Mouse (Mus musculus): Measurements from ENCODE around the gene Cabp2. TPM values are rescaled to one million over a fixed set of nuclear protein-coding genes. Genes with fewer than 3 reads are reported as not detected.
"Not testable (repeated sequence)": the region's sequence is repeated elsewhere in the genome, so short reads cannot be mapped to it uniquely, and the experiment has no call there.

Cabp2 gene
- polyA plus RNA-seq, 1 experiment: not detected

DNA sequence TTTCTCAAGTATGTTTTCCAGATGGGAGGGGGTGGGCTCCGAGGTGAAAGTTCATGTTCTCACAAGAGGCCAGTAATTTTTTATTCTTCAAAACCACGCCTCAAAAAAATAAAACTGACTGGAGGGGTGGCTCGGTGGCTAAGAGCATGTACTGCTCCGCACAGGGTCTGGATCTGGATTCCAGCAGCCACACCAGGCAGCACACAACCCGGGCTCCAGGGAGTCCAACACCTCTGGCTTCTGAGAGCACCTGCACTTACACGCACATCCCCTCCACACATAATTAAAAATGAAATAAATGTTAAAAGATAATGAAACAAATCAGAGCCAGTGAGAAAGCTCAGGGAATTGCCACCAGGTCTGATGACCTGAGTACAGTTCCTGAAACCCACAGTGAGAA is 15.1 kb upstream of the Cabp2 start:
- Histone ChIP-seq H3K27ac (ENCODE audit: insufficient read depth, low read length) (no peak overlapping the region), H3K4me1 (ENCODE audit: control insufficient read depth, insufficient read depth, low read length) (no peaks in the 10 kb centered on the region), H3K4me3 (ENCODE audit: insufficient read depth, low read length) (no peak overlapping the region)
- no peak for TF ChIP-seq CTCF (IDR thresholded peaks at IDR 0.05; ENCODE audit: borderline replicate concordance, insufficient read depth, low read length)
- no peak for TF ChIP-seq POLR2A (IDR thresholded peaks at IDR 0.05; ENCODE audit: low read depth, low read length)

- no peak overlapping the region for H3K27ac ChIP-seq (ENCODE audit: insufficient read depth, low read length)
- no peak overlapping the region for H3K4me3 ChIP-seq (ENCODE audit: insufficient read depth, low read length)
- TF ChIP-seq CTCF (IDR thresholded peaks at IDR 0.05; ENCODE audit: borderline replicate concordance, insufficient read depth, low read length) (no peak), POLR2A (IDR thresholded peaks at IDR 0.05; ENCODE audit: low read depth, low read length) (no peak)
- H3K4me1 ChIP-seq (ENCODE audit: control insufficient read depth, insufficient read depth, low read length): no peaks in the 10 kb centered on the region
Measured at GRCm38 (mm10) chr19:4066877-4067276, 14.5 kb upstream of the Cabp2 start.

- not testable (repeated sequence) for H3K4me3 ChIP-seq (ENCODE audit: insufficient read depth, low read length); H3K4me1 ChIP-seq (ENCODE audit: control insufficient read depth, insufficient read depth, low read length); H3K27ac ChIP-seq (ENCODE audit: insufficient read depth, low read length)
Measured at GRCm38 (mm10) chr19:4068242-4068641, 13.1 kb upstream of the Cabp2 start.

DNA sequence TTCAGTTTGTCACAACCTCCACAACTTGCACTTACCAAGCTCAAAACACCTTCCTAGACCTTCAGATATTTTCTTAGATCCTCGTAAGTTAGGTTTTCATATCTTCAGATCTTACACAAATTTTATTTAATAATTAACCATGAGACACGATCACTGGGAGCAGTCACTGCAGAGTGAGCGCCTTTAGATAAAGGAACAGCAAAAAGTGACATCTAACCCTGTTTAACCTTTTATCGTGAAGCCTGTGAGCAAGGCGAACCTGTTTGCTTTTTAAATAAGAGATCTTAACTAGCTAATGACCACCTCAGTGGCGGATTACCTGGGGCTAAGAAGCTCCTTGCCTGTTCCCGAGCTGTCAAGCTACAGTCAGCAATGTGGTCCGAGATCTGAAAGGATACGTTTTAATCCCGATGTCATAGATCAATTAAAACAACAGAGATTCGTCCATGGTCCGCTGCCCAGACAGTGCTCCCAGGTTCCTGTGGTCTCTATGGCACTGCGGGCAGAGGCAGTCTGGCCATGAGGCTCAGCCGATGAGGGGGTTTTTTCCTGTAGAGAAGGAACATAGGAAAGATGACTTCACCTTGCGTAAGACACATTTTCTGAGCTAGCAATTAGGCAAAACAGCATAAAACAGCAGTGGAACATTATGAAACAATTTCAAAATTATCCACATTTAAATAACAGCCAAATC is 12.5 kb upstream of the Cabp2 start:
- no peaks in the 10 kb centered on the region for H3K4me1 ChIP-seq (ENCODE audit: control insufficient read depth, insufficient read depth, low read length)
- no peak overlapping the region for H3K27ac ChIP-seq (ENCODE audit: insufficient read depth, low read length)
- no peak overlapping the region for H3K4me3 ChIP-seq (ENCODE audit: insufficient read depth, low read length)
- TF ChIP-seq CTCF (IDR thresholded peaks at IDR 0.05; ENCODE audit: borderline replicate concordance, insufficient read depth, low read length) (no peak), POLR2A (IDR thresholded peaks at IDR 0.05; ENCODE audit: low read depth, low read length) (no peak)

DNA sequence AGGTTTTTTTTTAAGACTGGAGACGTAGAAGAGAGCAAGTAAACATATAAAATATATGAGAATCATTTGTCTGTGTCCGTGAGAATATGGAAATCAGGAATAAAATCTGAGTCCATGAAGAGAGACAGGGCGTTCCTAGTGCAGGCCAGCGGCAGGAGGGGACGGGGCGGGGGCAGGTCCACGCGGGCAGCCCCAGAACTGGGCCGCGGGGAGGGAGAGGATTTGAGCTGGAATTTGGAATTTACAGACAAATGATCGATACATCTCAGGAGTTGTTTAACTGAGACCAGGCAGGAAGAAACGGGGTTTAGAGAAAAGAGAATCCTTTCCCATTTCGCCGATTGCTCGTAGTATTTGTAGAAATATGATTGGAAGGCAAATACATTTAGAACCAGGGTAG is 11.1 kb upstream of the Cabp2 start:
- Histone ChIP-seq H3K27ac (ENCODE audit: insufficient read depth, low read length) (no peak overlapping the region), H3K4me3 (ENCODE audit: insufficient read depth, low read length) (no peak overlapping the region), H3K4me1 (ENCODE audit: control insufficient read depth, insufficient read depth, low read length) (no peaks in the 10 kb centered on the region)
- TF ChIP-seq CTCF (IDR thresholded peaks at IDR 0.05; ENCODE audit: borderline replicate concordance, insufficient read depth, low read length): no peak

- Histone ChIP-seq H3K4me3 (ENCODE audit: insufficient read depth, low read length) (no peak overlapping the region), H3K27ac (ENCODE audit: insufficient read depth, low read length) (no peak overlapping the region), H3K4me1 (ENCODE audit: control insufficient read depth, insufficient read depth, low read length) (no peaks in the 10 kb centered on the region)
- TF ChIP-seq CTCF (IDR thresholded peaks at IDR 0.05; ENCODE audit: borderline replicate concordance, insufficient read depth, low read length) (no peak), POLR2A (IDR thresholded peaks at IDR 0.05; ENCODE audit: low read depth, low read length) (no peak)
Measured at GRCm38 (mm10) chr19:4070756-4071155, 10.6 kb upstream of the Cabp2 start.

GRCm38 (mm10) chr19:4071406-4071805 is 10.0 kb upstream of the Cabp2 start:
- Histone ChIP-seq H3K4me3 (ENCODE audit: insufficient read depth, low read length) (no peak overlapping the region), H3K4me1 (ENCODE audit: control insufficient read depth, insufficient read depth, low read length) (no peaks in the 10 kb centered on the region), H3K27ac (ENCODE audit: insufficient read depth, low read length) (no peak overlapping the region)
- no peak for TF ChIP-seq POLR2A (IDR thresholded peaks at IDR 0.05; ENCODE audit: low read depth, low read length)
- TF ChIP-seq CTCF (IDR thresholded peaks at IDR 0.05; ENCODE audit: borderline replicate concordance, insufficient read depth, low read length): no peak

GRCm38 (mm10) chr19:4072706-4073424 is 8.5 kb upstream of the Cabp2 start:
- no peak overlapping the region for H3K27ac ChIP-seq (ENCODE audit: insufficient read depth, low read length)
- no peaks in the 10 kb centered on the region for H3K4me1 ChIP-seq (ENCODE audit: control insufficient read depth, insufficient read depth, low read length)
- no peak overlapping the region for H3K4me3 ChIP-seq (ENCODE audit: insufficient read depth, low read length)
- TF ChIP-seq CTCF (IDR thresholded peaks at IDR 0.05; ENCODE audit: borderline replicate concordance, insufficient read depth, low read length) (no peak), POLR2A (IDR thresholded peaks at IDR 0.05; ENCODE audit: low read depth, low read length) (no peak)

GRCm38 (mm10) chr19:4075531-4075930 is 5.8 kb upstream of the Cabp2 start:
- Histone ChIP-seq H3K4me1 (ENCODE audit: control insufficient read depth, insufficient read depth, low read length) (no peaks in the 10 kb centered on the region), H3K27ac (ENCODE audit: insufficient read depth, low read length) (no peak overlapping the region), H3K4me3 (ENCODE audit: insufficient read depth, low read length) (no peak overlapping the region)
- TF ChIP-seq CTCF (IDR thresholded peaks at IDR 0.05; ENCODE audit: borderline replicate concordance, insufficient read depth, low read length) (no peak), POLR2A (IDR thresholded peaks at IDR 0.05; ENCODE audit: low read depth, low read length) (no peak)

- Histone ChIP-seq H3K27ac (ENCODE audit: insufficient read depth, low read length) (no peak overlapping the region), H3K4me1 (ENCODE audit: control insufficient read depth, insufficient read depth, low read length) (no peaks in the 10 kb centered on the region), H3K4me3 (ENCODE audit: insufficient read depth, low read length) (no peak overlapping the region)
- TF ChIP-seq CTCF (IDR thresholded peaks at IDR 0.05; ENCODE audit: borderline replicate concordance, insufficient read depth, low read length) (no peak), POLR2A (IDR thresholded peaks at IDR 0.05; ENCODE audit: low read depth, low read length) (no peak)
Measured at GRCm38 (mm10) chr19:4079594-4079993, 1.8 kb upstream of the Cabp2 start.
